Mouse (Mus musculus) erythroblast, embryonic 14.5 days (primary cell): Measurements from ENCODE around the gene Gprc5c.

Source experiments
- GATA1 ChIP-seq: IDR thresholded peaks from 2 replicates; pipeline ENCODE4 v1.6.1; 2012; ENCODE audit warnings: low read length, inconsistent platforms, mixed read lengths
- TAL1 ChIP-seq: IDR thresholded peaks from 3 replicates; pipeline ENCODE4 v1.6.1; 2012; ENCODE audit warnings: low read length, inconsistent platforms, mixed read lengths

DNA sequence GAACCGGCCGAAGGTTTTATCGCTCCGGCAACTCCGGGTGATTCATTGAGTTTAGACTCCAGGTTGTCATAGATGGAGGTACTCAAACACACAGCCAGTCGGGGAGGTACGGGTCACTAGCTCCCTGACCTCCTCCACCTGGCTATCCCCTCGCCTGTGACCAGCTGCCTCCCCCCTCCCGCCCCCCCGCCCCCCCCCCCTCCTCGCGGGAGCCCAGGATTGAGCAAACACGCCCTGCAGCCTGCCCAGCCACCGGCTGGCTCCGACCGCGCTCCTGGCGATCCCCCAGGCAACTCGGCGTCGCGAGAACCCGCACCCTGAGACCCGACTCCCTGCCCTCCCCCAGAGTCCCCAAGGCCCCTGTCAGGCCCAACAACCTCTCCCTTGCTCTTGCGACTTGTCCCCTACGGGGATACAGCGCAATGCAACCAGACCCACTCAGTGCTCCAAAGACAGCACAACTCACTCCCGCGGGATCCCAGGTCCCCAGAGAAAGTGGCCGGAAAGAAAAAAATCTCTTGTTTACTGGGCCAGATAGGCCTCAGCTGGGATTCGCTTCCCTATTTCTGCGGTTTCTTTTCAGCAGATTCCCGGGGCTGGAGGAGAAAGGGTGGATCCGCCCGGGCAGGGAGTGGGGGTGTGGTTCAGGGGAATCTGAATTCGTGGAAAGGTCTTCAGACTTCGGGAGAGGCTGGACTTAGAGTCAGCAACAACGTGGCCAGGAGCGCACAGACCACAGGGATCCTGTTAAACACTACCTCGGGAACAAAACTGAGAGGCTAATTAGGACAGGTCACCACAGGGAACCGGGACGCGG is at the start of gene Gprc5c:
- TF ChIP-seq GATA1 (no peak), TAL1 (no peak)
